Mouse (Mus musculus) ovary, postnatal 10 days (tissue): ENCODE data around the gene Zfp780b.
"Not testable (repeated sequence)": the region's sequence is repeated elsewhere in the genome, so short reads cannot be mapped to it uniquely, and the experiment has no call there.

Experiments used
- DNase-seq: peaks from one replicate; pipeline ENCODE4 v3.0.0; 2022; ENCODE audit warnings: low spot score

The Zfp780b gene

GRCm38 (mm10) chr7:27978683-27979528, at the start of gene Zfp780b:
Zfp780b (minus strand) TSS chr7:27979171.
- DNase-seq: peak; percentile 56

- no peak for DNase-seq
These were observed 35.5 kb upstream of the Zfp780b start for GRCm38 (mm10) chr7:28014445-28014810.

GRCm38 (mm10) chr7:28013549-28014444, 34.8 kb upstream of the Zfp780b start, which contains the start of gene Zfp850:
Zfp850 (minus strand) TSS chr7:28014115.
- DNase-seq: peak; percentile 56

GRCm38 (mm10) chr7:28010271-28010670, 31.3 kb upstream of the Zfp780b start:
- DNase-seq: no peak

- DNase-seq: no peak
These were observed 3.2 kb upstream of the Zfp780b start for GRCm38 (mm10) chr7:27982197-27982596.

- not testable (repeated sequence) for DNase-seq
These were observed 29.5 kb downstream of the Zfp780b start for GRCm38 (mm10) chr7:27949451-27949850.

GRCm38 (mm10) chr7:27941869-27942268, 37.1 kb downstream of the Zfp780b start:
- DNase-seq: not testable (repeated sequence)

- not testable (repeated sequence) for DNase-seq
These were observed 45.2 kb downstream of the Zfp780b start for GRCm38 (mm10) chr7:27933800-27934158.

- no peak for DNase-seq
These were observed 45.7 kb downstream of the Zfp780b start for GRCm38 (mm10) chr7:27933050-27933799.

- DNase-seq: peak; percentile 29
These were observed 49.9 kb downstream of the Zfp780b start, which contains the start of gene Zfp974 for GRCm38 (mm10) chr7:27928818-27929695. Zfp974 (minus strand) TSS chr7:27929460.

- not testable (repeated sequence) for DNase-seq
These were observed 51.9 kb downstream of the Zfp780b start for GRCm38 (mm10) chr7:27927041-27927440.

GRCm38 (mm10) chr7:27910952-27911351, 68.0 kb downstream of the Zfp780b start:
- DNase-seq: not testable (repeated sequence)
